Mouse (Mus musculus) right cerebral cortex, postnatal 25 days (tissue): ENCODE data around the gene Csnk2a1.
"Not testable (repeated sequence)": the region's sequence is repeated elsewhere in the genome, so short reads cannot be mapped to it uniquely, and the experiment has no call there.

Experiments
- DNase-seq: peaks from one replicate; pipeline ENCODE4 v3.0.0; 2022

Csnk2a1 gene

DNA sequence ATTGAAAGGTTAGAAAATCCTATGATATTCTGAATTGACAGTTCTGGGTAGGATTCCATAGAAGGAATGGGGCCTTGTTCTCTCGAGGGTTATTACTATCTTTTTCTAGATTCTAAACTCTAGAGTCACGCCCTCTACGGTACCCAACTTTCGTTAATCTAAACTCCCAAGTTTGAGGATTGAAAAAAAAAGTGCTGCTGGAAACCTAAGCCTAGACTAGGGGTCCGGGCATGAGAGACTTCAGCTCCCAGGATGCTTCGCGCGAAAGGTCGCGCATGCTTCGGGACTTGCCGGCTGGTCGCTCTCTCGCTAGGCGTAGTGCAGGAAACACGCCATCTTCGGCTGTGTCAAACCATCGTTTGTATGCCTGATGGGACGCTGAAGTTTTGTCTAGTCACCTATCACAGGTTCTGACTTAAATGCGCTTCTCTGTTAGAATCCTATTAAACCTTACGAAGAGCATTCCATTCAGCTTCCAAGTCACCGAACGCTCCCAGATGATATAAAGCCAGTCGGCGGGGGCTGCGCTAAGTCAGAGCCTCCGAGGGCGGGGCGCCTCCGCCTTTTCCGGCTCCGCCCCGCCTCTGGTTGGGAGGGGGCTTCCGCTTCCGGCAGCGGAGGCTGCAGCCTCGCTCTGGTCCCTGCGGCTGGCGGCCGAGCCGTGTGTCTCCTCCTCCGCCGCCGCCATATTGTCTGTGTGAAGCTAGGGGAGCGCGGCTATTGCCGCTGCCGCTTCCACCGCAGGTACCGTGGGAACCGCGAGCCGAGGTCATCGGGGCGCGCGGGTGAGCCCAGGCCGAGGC lies at the start of gene Csnk2a1:
Gene Csnk2a1 (plus strand): TSS at position 592 of the 803 bp plus-strand sequence.
- DNase-seq, result peak; percentile 94

DNA sequence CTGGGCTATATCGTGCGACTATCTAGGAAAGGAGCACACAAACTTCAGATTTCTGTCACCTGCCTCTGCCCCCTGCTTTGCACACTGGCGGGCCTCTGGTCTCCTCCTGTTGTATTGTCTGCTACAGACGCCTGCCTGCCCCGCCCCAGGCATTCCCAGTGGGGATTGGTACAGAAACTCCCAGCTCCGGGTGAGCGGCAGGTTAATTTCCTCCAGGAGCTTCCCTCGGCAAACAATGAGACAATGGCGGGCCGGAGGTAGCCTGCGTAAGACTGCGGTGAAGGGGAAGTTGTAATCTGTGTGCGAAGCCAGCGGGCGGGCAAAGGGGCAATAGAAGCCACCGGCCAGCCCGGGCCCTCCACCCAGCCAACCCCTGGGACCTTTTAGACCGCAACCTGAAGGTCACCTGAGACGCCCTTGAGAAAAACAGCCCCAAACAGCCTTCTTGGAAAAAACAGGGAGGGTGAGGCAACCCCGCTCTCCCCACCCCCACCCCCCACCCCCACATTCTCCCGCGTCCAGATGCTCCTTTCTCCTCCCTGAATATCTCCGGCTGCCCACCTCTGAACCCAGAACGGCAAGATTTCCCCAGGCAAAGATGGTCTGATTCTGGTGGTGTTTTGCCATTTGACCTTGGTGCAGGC lies 49.4 kb upstream of the Csnk2a1 start:
- no peak for DNase-seq

DNA sequence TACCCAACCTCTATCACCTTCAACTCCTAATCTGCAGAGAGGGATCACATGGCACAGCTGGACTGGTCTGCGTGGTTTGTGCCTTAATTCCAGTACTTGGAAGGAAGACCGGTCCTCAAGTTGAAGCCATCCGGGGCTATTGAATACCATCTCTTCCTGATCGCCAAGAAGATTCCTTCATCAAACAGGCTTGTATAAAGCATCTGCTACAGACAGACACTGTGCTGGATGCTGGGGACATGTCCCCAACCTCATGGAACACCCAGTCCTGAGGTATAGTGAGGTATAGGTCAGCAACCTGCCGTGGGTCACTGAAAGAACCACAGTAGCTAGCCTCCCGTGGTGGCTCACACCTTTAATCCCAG lies 48.9 kb upstream of the Csnk2a1 start:
- DNase-seq, result no peak

DNA sequence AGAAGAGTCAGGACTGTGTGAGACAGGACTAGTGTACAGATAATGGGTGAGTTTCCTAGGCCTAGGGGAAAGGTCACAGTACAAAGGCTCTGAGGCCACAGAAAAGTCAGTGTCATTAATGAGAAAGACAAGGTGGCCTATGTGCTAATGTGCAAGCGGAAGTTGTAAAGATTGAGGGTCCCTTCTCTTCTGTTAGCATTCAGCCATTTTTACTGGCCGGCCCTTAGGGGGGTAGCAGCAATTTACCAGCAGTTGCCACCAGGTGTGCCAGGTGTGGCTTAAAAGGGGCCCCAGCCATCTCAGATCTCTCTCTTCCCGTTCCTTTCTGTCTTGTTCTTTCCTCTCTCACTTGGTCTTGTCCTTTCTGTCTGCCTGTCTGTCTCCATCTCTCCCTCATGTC lies 48.3 kb upstream of the Csnk2a1 start:
- DNase-seq, result no peak

DNA sequence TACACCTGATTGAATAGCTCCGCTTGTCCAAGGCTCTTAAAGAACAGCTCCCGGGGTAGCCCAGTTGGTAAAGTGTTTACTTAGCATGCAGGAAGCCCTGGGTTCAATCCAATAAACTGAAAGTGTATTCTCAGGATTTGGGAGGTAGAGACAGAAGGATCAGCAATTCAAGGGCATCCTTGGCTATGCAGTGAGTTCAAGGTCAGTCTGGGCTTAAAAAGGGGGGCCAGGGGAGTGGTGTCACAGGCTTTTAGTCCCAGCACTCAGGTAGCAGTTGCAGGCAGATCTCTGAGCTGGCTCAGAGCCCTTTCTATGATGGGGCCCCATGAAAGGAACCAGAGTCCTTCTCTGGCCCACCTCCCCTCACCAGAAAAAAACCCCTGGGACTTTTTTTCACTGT lies 47.3 kb upstream of the Csnk2a1 start:
- no peak for DNase-seq

DNA sequence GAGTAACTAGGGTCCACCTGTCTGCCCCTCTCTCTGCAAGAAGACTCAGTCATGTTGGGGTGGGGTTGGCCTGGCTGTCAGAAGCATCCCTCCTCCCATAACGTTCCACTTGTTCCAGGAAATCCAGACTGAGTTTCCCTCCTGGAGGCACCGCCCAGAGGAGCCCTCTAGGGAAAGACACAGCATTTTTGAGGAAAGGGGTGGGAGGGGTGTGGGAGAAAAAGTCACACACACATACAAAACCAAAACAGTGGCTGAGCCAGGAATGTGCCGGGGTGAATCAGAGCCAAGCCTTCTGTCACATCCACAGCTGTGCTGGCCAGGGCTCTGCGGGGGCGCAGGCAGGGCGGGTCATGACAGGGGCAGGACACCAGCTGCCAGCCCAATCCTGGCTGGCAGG lies 46.3 kb upstream of the Csnk2a1 start:
- DNase-seq, result no peak

DNA sequence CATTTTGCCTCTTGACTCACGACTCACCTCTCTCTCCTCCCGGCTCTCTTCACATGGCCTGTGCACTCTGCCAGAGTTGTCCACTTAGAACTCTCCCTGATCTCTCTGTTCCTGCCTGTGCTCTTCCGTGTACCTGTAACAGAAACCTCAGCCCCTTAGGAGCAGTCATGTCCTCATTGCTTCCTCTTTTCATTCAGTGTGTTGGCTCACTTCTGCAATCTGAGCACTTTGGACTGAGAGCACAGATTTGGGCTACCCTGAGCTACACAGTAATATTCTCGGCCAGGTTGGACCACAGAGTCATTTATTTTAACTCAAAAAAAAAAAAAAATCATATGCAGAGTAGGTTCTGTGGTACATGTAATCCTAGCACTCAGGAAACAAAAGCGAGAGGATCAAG lies 39.5 kb upstream of the Csnk2a1 start:
- no peak for DNase-seq

DNA sequence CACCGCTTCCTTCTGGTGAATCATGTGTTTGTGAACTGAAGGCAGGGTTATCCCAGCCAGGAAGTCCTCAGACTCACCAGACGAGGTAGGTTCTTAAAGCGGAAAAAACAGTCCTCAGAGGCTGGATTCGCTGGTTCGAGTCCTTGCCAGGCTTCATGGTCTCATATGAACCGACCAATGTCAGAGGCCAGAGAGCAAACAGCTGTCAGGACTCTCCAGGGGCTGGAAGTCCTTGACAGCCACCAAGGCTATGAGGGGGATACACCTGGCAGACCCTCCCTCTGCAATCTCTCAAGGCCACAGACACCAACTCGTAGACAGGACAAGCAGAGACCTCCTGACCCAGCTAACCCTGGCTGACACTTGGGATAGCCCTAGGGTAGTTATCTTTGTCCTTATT lies 37.4 kb upstream of the Csnk2a1 start:
- DNase-seq, result no peak

DNA sequence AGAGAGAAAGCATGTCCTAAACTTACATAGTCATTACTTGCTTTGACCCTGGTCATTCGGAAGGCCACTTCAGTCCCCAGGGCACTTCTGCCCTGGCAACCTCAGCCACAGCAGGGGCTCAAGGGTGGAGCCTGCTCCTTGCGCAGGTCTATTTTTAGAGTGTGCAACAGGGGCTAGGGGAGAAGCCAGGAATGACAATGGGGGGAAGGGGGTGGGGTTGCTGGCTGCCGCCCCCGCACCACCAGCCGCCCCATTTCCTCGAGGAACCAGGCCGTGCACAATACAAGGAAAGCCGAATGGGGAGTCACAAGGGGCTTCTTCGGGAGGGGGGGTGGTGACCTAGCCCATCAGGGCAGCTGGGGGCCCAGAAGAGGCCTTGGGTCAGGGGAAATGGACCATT lies 37.0 kb upstream of the Csnk2a1 start:
- DNase-seq, result no peak

DNA sequence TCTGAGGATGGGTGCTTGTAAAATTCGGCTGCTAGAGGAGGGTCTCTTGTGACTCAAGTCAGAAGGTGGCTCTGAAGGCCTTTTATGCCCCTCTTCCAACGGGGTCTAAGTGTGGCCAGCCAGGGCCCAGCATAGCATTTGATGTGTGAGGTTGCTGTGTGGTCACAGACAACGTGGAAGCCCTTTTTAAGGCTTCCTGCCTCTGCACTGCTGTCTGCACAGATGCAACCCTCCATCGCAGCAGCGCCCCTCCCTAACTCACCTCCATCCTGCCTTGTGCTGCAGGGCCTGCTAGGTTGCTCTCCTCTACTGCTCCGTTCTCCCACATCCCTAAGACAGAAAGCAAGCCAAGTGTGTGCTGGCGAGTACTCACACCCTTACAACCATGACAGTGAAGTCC lies 36.5 kb upstream of the Csnk2a1 start:
- no peak for DNase-seq

DNA sequence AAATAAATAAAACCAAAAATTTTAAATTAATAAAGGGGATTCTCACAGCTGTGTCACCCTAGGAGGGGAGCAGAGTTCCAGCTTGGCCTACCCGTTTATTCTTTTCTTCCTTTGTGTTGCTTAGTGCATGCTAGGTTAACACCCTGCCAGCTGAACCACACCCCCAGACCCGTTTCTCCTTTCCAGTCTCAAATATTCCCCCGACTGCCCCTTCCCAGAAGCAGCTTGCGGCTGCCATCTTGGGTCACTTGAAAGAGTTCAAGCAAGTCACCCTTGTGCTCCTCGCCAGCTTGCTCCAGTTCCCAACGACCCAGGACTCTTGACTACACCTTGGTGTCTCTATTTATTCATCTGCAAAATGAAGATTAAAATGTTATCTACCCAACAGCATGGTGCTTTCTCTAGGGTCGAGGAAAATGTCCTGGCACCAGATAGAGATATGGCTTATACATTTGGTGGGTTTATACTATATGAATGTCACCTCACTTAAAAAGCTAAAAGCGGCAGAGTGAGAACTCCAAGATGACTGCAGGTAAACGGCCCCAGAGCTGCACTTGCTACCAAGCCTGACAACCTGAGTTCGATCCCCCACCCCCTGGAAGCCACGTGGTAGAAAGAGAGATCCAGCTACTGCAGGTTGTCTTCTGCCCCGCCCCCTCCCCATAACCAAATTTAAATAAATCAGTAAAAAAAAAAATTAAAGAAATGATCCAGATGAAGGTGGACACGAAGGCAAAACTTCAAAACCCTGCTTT lies 33.9 kb upstream of the Csnk2a1 start:
- DNase-seq, result no peak

DNA sequence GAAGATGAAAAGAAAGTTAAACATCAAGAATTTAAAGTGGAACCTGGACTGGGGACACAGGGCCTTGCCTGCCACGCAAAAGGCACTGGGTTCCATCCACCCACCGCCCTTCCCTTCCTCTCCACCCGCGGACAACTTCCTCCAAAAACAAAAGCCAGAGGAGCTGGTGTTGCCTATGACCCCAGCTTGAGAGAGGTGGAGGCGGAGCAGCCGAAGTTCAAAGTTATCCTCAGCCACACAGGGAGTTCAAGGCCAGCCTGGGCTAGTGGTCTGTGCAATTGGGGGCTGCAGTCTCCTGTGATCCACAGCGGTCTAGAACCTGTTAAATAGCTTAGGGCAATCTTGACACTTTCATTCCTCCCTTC lies 33.3 kb upstream of the Csnk2a1 start:
- DNase-seq, result no peak

DNA sequence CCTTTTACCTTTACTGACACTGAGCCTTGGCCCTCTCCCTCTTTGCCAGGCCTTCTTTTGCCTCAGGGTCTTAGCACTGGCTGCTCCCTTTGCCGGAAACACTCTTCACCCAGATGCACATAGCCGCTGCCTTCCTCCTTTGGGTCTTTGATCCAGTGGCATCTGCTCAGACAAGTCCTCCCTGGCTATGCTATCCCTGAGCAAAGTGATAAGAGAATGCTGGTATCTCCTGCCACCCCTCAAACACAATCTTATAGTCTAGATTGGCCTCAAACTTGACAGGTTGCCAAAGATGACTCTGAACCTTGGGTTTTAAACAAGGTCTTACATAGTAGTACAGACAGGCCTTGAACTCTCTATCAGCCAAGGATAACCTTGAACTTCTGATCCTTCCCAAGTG lies 32.1 kb upstream of the Csnk2a1 start:
- no peak for DNase-seq

DNA sequence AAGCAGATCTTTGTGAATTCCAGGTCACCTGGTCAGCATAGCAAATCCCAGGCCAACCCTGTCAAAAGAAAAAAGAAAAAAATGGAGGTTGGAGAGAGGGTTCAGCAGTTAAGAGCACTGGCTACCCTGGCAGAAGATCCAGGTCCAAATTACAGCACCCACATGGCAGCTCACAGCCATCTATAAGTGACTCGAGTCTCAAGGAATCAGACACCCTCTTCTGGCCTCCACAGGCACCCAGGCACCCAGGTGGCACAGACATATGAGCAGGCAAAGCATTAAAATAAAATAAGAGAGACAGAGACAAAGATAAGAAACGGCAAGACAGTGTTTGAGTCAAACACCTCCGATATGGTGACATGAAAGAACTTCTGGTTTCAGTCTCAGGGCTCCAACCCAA lies 29.7 kb upstream of the Csnk2a1 start:
- DNase-seq, result no peak

DNA sequence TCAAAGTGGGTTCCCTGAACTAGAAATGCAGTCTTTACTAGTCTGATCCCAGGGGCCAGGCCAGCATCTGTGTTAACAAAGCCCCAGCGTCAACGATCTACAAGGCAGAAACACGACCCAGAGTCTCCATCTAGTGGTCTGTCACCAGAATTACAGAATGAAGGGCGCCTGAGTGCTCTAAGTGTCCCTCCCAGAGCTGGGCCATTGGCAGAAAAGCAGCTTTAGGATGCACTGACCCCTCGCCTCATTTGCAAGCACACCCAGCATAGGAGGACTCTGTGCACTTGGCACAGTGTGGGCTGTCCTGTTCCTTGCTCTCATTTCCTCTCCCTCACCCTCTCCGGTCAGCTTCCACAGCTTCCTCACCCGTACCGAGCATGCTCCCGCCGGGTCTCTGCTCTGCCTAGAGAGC lies 29.3 kb upstream of the Csnk2a1 start:
- DNase-seq, result peak; percentile 56

DNA sequence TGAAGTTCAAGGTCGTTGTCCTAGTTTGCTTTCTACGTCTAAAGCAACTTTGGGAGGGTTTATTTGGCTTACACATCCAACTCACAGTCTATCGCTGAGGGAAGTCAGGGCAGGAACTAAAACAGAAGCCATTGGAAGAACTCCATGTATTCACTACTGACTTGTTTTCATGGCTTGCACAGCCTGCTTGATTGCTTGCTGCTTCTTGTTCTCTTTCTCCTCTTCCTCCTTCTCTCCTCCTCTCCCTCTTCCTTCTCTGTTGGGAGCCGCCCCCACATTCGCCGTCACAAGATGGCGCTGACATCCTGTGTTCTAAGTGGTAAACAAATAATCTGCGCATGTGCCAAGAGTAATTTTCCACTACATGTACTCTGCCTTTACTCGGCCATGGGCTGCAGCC lies 20.5 kb upstream of the Csnk2a1 start:
- not testable (repeated sequence) for DNase-seq

DNA sequence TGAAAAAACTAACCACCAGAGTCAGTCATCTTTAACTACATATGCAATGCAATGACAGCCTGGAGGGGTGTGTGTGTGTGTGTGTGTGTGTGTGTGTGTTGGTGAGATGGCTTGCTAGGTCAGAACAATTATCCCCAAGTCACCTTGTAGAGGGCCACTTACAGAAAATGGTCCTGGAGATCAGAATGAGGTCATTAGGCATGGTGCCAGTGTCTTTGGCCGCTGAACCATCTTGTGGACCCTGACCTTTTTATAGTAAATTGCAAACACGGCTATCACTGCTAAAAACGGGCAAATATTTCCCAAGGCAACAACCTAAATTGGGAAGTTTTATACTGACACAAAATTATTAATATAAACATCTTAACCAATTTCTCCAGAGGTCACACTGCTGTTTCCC lies 14.8 kb upstream of the Csnk2a1 start:
- no peak for DNase-seq

DNA sequence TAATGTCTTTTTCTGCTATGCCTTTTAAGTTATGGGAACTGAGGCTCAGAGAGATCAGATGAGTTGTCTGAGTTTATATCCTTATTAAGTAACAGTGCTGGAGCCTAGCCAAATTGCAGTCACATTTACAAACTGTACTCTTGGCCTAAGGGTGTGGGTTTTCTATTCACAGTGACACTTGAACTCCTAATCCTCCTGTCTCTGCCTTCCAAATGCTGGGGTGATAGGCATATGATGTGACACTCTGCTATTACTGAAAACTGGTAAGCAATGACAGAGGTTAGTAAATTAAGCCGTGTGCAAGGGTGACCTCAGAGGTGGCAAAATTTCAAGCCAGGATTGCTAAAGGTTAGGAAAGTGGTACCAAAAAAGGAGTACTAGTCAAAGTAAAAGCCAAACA lies 9.7 kb upstream of the Csnk2a1 start:
- no peak for DNase-seq

DNA sequence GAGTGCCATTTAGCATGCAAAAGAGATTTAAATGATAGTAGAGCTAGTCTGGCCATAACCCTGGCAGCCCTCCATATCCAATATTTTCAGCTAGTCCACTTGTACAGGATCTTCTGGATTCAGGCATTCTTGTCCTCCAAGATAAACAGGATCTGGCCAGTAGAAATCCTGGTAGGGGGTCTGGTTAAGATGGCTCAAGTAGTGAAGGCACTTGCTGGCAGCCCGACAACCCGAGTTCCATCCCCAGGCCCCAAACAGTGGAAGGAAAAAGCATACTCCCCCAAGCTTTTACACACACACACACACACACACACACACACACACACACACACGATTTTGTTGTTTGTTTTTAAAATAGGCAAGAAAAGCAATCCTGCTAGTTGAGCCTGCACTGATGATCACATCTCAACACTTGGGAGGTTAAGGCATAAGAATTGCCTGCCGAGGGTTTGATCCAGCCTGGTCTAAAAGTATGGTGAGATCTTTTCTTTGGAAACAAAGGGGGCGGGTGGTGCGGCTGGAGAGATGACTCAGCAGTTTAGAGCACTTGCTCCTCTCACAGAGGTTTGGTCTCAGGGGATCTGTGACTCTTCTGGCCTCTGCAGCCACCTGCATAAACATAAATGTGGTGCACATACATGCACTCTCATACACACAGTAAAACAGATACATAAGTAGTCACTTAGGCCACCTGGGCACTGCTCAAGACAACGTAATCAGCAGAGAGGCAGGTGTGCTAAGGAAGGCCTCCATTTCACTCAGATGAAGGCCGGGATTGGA lies 2.9 kb upstream of the Csnk2a1 start:
- no peak for DNase-seq

DNA sequence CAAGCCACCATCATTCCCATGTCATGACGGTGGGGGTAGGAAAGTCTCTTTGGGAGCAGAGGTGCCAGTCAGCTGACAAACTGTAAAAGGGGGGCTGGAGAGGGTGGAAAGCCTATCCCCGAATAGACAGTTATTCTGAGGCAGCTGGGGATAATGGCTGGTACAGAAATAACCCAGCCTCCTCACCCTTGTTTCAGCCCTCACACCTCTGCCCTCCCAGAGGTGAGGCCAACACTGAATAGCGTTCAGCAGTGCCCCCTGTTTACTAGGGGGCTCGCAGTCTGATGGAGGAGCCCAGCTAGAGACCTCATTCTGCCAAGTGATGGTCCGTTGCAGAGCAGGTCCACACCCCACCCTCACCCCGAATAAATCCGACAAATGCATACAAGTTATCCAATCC lies 1.1 kb upstream of the Csnk2a1 start:
- DNase-seq, result no peak

DNA sequence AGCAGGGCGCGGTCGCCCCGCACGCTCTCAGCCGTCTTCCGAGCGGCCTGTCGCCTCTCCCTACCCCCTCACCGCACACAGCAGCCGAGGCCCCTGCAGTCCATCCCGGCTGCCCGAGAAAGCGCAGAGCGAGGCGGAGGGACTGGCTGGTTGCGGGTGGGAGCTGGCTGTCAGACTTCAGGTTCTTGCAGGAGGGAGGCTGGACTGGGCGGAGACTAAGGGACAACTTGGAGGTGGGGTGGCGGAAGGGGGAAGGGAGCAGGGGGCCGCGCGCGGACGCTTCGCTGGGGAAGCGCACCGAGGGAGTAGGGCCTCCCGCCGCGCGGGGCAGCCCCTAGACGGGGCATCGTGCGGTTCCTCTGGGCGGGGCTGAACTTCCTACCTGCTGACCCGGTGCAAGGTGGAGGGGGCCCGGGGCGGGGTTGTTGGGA lies 427 bp downstream of the Csnk2a1 start:
- DNase-seq, result no peak

DNA sequence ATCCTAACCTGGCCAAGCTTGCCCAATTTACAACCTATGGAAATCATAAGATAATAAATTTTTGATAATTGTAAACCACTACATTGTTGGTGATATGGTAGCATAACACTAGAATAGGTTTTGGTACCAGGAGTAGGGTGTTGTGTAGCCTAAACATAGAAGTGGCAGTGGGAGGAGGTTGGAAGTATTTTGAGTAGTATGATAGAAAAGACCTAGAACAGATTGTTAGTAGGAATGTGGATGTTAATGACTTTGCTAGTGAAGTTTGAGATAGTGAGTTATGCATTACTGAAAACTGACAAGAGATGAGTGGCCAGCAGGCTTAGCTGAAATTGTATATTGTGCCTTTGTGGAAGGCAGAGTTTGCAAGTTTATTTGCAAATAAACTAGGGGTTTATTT lies 3.4 kb downstream of the Csnk2a1 start:
- DNase-seq, result no peak

DNA sequence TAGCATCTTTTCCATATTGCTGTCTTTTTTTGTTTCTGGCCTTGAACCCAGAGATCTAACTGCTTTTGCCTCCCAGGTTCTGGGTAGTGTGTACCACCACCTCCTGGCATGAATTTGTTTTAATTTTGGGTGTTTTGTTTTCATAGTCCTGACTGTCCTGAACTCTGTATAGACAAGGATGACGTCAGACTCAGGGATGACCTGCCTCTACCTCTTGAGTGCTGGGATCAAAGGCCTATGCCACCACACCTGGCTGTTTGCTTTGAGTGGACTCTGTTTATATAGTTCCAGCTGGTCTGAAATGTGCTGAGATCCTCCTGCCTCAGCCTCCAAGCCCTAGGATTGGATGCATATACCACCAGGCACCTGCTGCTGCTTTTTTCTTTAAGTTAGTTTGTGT lies 11.3 kb downstream of the Csnk2a1 start:
- no peak for DNase-seq
